Mouse (Mus musculus): Measurements from ENCODE around the gene Vmn2r78.
"Not testable (repeated sequence)": the region's sequence is repeated elsewhere in the genome, so short reads cannot be mapped to it uniquely, and the experiment has no call there.

The Vmn2r78 gene

GRCm38 (mm10) chr7:86914794-86915193, at the start of gene Vmn2r78:
Gene Vmn2r78, plus strand, starts transcription at chr7:86915094.
- DNase-seq (ENCODE audit: low read depth): not testable (repeated sequence)

GRCm38 (mm10) chr7:86889470-86890469, 25.1 kb upstream of the Vmn2r78 start:
- no peak for DNase-seq (ENCODE audit: low read depth)

- no peak for DNase-seq (ENCODE audit: low read depth)
Measured at GRCm38 (mm10) chr7:86937288-86937687, 22.4 kb downstream of the Vmn2r78 start.

- DNase-seq (ENCODE audit: low read depth): no peak
Measured at GRCm38 (mm10) chr7:86994700-86995099, 79.8 kb downstream of the Vmn2r78 start.

- DNase-seq (ENCODE audit: low read depth): not testable (repeated sequence)
Measured at GRCm38 (mm10) chr7:86995815-86996214, 80.9 kb downstream of the Vmn2r78 start, which contains the start of gene Vmn2r79. Gene Vmn2r79, plus strand, starts transcription at chr7:86996115.

Data from induced T-regulatory cell, adult 2 months (primary cell).